9 mouse cellular contexts compared by ENCODE assay signal in the genomic region with DNA sequence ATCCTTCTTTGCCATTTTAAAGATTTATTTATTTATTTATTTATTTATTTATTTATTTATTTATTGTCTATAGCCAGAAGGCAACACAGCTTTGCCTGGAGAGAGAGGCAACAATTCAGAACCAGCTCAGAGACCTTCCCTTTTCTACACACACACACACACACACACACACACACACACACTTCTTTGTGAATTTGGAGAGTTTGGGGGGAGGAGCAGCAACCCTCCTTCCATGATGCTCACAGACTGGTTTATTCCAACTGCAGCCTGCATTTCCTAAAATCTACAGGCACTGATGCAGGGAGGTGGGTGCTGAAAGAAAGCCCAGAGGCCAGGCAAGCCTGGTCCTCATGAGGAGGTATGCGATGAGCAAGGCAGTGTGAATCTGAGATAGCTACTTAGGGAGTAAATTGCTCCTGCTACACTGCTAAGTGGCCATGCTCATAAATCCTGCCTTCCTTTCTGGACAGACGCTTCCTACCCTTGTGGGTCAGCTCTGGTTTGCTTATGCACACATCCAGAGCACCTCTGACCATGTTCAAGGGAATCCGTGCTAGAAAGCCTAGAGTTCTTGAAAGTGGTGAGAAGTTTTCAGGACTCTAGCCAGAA. TPM values are rescaled to one million over a fixed set of nuclear protein-coding genes. Genes with fewer than 3 reads are reported as not detected.
DNase-seq lines count a peak whose midpoint lies in the region; ATAC-seq lines count a peak whose summit lies in the region.
"Had no signal": no experiment of that assay in that cellular context is flagged by ENCODE, and none has a peak within 500 bp of the region (broad histone marks: within the 10 kb centered on the region; RNA-seq: fewer than 3 reads in every experiment).

No protein-coding gene starts in this region.

- no peak for DNase-seq in heart, adult 8-10 months (ENCODE audit: low spot score)
- peak; percentile 12 for DNase-seq in ZHBTc4 (ENCODE audit: low read depth, low spot score)
- DNase-seq in forebrain, embryonic 11.5 days (ENCODE audit: low spot score), result no peak
- DNase-seq in midbrain, embryonic 11.5 days (ENCODE audit: low spot score, missing footprints), result peak; percentile 92
- no peak for DNase-seq in spleen, adult 18-20 months
- no peak for DNase-seq in layer of hippocampus, adult 8-10 months (ENCODE audit: low spot score in 2 of 2)

- 10% methylated on average over 3 of the region's 3 CpGs for WGBS in heart, embryonic 13.5 days
- 21% methylated on average over 3 of the region's 3 CpGs for WGBS in forebrain, embryonic 11.5 days
- WGBS in midbrain, embryonic 11.5 days, result 14% methylated on average over 3 of the region's 3 CpGs

- H3K27ac ChIP-seq in heart, embryonic 13.5 days (replicated peaks), result peak overlapping the region; percentile 54
- no peak overlapping the region for H3K27ac ChIP-seq in forebrain, embryonic 11.5 days (ENCODE audit: low read depth, low read length)
- H3K27ac ChIP-seq in midbrain, embryonic 11.5 days (ENCODE audit: low read depth, low read length), result no peak overlapping the region

- H3K4me2 ChIP-seq in heart, embryonic 13.5 days, result peak overlapping the region; percentile 93
- peak overlapping the region; percentile 98; the same call in 1 of the 2 replicates for H3K4me2 ChIP-seq in forebrain, embryonic 11.5 days (ENCODE audit: low read depth, low read length, severe bottlenecking)
- peak overlapping the region; percentile 89 for H3K4me2 ChIP-seq in midbrain, embryonic 11.5 days

- H3K9ac ChIP-seq in heart, embryonic 13.5 days, result peak overlapping the region; percentile 68
- no peak overlapping the region for H3K9ac ChIP-seq in forebrain, embryonic 11.5 days (ENCODE audit: low read length)
- H3K9ac ChIP-seq in midbrain, embryonic 11.5 days (ENCODE audit: low read length), result peak overlapping the region; percentile 40

- H3K27me3 ChIP-seq in heart, embryonic 13.5 days (replicated peaks), result peaks cover 36% of the 10 kb centered on the region
- peaks cover 30% of the 10 kb centered on the region for H3K27me3 ChIP-seq in forebrain, embryonic 11.5 days (ENCODE audit: control insufficient read depth, insufficient read depth, low read length)
- peaks cover 19% of the 10 kb centered on the region for H3K27me3 ChIP-seq in midbrain, embryonic 11.5 days (ENCODE audit: control insufficient read depth, insufficient read depth, low read length)

- H3K4me3 ChIP-seq in heart, embryonic 13.5 days, result peak overlapping the region; percentile 59
- peak overlapping the region; percentile 70 for H3K4me3 ChIP-seq in forebrain, embryonic 11.5 days (ENCODE audit: low read depth, low read length)
- H3K4me3 ChIP-seq in midbrain, embryonic 11.5 days (ENCODE audit: low read depth, low read length), result peak overlapping the region; percentile 62

- ATAC-seq in heart, embryonic 13.5 days (ENCODE audit: extremely low read depth, insufficient number of reproducible peaks, low FRiP score, low TSS enrichment), result no peak
- no peak for ATAC-seq in forebrain, embryonic 11.5 days (replicated peaks; ENCODE audit: low FRiP score)
- no peak for ATAC-seq in midbrain, embryonic 11.5 days (ENCODE audit: low FRiP score)
- ATAC-seq in megakaryocyte-erythroid progenitor cell, adult 5-6 weeks (replicated peaks; ENCODE audit: low FRiP score, low TSS enrichment, poor library complexity, severe bottlenecking), result no peak
- ATAC-seq: CD4-positive, CD25-positive, alpha-beta regulatory T cell, adult 4 months had no signal

- H3K4me1 ChIP-seq in heart, embryonic 13.5 days, result peaks cover 22% of the 10 kb centered on the region
- no peaks in the 10 kb centered on the region; the same call in 1 of the 2 replicates for H3K4me1 ChIP-seq in forebrain, embryonic 11.5 days (replicated peaks; ENCODE audit: control insufficient read depth, insufficient read depth, low read length)
- H3K4me1 ChIP-seq in midbrain, embryonic 11.5 days (ENCODE audit: control insufficient read depth, insufficient read depth, low read length), result peaks cover 5% of the 10 kb centered on the region; the same call in 1 of the 2 replicates

- H3K9me3 ChIP-seq in heart, embryonic 13.5 days, result no peaks in the 10 kb centered on the region
- no peaks in the 10 kb centered on the region for H3K9me3 ChIP-seq in forebrain, embryonic 11.5 days (ENCODE audit: control insufficient read depth, low read length)
- H3K9me3 ChIP-seq in midbrain, embryonic 11.5 days (ENCODE audit: control insufficient read depth, low read length), result no peaks in the 10 kb centered on the region

- H3K36me3 ChIP-seq in heart, embryonic 13.5 days, result no peaks in the 10 kb centered on the region
- H3K36me3 ChIP-seq in forebrain, embryonic 11.5 days (ENCODE audit: control insufficient read depth, insufficient read depth, low read length), result no peaks in the 10 kb centered on the region
- no peaks in the 10 kb centered on the region for H3K36me3 ChIP-seq in midbrain, embryonic 11.5 days (ENCODE audit: control insufficient read depth, insufficient read depth, low read length)

RNA-seq across cellular contexts. Expression of gene Unc5c, which starts 1.8 kb away (rescaled TPM):
- polyA plus RNA-seq in heart, embryonic 13.5 days (2015; fragmentation: Nextera tagmentation; extraction: Ambion mirVana), result 3.2 and 4.8 TPM in 2 replicates
- under 1 TPM; 0.29 to 0.72 (median 0.35) TPM for total RNA-seq in heart, adult 8-10 months (2022)
- 5.3 and 5.9 TPM in 2 replicates for polyA plus RNA-seq in forebrain, embryonic 11.5 days (2014; fragmentation: Nextera tagmentation; extraction: Ambion mirVana)
- 8.2 and 8.9 TPM in 2 replicates for polyA plus RNA-seq in midbrain, embryonic 11.5 days (2014; fragmentation: Nextera tagmentation; extraction: Ambion mirVana)
- not detected in 2 replicates for total RNA-seq in megakaryocyte-erythroid progenitor cell, adult 5-6 weeks (2014; fragmentation: Nextera tagmentation)
- total RNA-seq in megakaryocyte-erythroid progenitor cell, adult 5-6 weeks (2017), result 0.19 TPM in 1 of 2 replicates, not detected in the other
- total RNA-seq in layer of hippocampus, adult 8-10 months (2022), result 10 to 100 TPM; 43.6 to 54.1 (median 48.0) TPM

Comparison
In these comparisons a context has a peak if more than half of its experiments do, and no peak if none do; other contexts are left out.
1. DNase-seq: peak in ZHBTc4 (single experiment) and midbrain, embryonic 11.5 days (single experiment); none in heart, adult 8-10 months (single experiment), forebrain, embryonic 11.5 days (single experiment), spleen, adult 18-20 months (0 of 2) and layer of hippocampus, adult 8-10 months (0 of 2).
2. RNA of gene Unc5c, which starts 1.8 kb away (total RNA-seq): 43.6 to 54.1 TPM in layer of hippocampus, adult 8-10 months; 0.29 to 0.72 TPM in heart, adult 8-10 months and 0.19 TPM in megakaryocyte-erythroid progenitor cell, adult 5-6 weeks; every median in the first group is over 10 times any median in the second.
3. Peak in every context shown above with its lines, with median percentiles within 50 percentile points of each other: H3K4me2 ChIP-seq and H3K4me3 ChIP-seq.